Mouse (Mus musculus) cerebellum, adult 11 months (tissue): ENCODE results near the gene Kif17.

Source experiments
- DNase-seq: peaks from one replicate; pipeline ENCODE4 v3.0.0; 2022

Kif17 gene

DNA sequence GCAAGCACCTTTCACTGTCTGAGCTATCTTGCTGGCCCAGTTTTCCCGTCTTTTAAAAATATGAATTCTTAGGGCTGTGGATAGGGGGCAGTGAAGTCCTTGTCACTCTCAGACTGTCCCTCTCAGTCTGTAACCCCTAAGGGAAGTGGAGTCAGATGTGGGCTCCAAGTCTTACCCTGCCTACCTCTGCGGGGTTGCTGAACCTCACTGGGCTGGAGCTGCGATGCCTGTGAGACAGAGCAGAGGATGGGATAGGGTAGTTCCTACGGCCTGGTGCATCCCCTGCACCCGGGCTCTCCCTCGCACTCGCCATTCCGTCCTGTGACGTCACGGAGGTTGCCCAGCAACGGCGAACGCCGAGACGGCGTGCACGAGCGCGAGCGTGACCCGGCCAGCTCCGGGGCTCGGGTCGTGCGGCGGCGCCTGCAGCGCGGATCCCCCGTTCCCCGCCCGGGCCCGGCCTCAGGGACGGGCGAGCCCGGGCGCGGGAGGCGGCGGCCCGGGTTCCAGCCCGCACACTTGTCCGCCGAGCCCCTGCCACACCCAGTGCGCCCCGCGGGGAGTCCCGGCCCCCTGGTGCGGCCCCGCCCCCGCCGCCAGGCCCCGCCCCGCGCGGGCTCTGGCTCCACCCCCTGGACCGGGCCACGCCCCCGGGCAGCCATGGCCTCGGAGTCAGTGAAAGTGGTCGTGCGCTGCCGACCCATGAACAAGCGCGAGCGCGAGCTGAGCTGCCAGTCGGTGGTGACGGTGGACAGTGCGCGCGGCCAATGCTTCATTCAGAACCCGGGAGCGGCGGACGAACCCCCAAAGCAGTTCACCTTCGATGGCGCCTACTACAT, 11.8 kb downstream of the Kif17 start:
- DNase-seq = peak; percentile 72

DNA sequence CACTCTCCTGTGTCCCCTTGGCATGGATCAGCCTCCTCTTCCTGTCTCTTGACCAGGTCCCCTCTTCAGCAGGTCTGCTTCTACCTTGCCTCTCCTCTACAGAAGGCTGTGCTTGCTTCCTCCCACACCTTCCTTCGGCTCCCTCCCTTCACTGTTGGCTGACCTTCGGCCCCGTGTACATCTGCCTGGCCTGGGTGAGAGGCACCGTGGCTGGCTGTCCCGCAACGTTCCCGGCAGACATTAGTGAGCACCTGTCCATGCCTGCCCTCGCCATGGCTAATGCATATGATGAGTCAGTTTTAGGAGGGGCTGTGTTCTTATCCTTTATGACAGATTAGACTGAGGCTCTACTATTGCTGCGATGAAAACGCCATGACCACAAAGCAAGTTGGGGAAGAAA, 17.6 kb downstream of the Kif17 start:
- no peak for DNase-seq

DNA sequence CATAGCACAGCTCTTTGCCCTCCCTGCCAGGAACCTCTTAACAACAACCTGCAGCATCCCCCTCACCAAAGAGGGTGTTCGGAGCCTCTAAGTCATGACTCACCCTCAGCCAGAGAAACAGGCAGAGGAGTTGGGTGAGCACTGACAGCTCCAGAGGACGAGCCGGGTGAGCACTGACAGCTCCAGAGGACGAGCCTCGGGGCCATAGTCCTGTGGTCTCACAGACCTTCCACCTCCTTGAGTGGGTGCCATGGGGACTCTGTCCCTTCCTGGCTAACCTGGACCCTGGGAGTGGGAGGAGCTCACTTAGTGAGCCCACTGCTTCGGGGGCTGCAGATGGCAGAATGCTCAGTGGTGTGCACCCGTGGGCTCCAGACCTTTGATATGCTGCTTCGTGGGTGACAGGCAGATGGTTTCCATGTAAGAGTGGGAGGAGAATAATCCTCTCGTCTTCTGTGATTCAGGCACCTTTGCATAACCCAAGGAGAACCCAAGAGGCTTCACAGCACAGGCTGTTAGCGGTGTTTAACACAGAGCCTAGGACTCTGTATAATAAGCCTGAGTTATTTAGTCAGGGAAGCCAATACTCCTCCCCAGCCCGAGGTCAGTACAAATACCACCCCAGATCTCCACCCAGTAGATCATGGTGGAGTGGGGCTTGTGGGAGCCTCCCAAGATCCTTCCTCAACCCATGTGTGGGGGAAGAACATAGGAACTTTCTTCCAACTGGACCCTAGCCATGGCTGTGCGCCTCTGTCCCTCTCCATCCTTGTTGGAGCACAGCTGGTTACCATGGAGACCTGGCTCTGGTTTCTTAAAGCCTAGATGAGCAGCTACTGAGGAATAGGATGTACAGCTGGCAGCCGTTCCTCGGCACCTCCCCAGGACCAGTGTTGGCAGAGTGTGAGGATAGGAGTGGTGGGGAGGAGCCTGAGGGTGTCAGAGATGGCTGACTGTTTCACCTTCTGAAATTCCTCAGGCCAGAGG, 22.1 kb downstream of the Kif17 start:
- DNase-seq = no peak

DNA sequence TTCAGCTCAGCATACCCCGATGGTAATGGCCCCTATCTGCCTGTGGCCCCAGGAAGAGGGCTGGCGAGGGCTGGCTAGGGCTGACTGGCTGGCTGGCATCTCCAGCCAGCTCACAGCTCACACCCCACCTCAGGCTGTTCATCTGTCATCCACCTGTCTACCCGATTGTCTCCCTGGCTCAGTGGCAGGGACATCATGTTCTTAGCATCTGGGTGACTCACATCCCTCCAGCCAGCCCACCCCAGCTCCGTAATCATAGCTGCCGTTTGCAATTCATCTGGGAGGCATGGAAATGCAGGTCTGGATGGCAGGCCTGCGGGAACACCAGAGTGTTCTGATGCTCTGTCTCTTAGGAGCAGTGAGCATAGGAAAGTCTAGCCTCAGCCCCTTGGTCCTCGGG, 28.1 kb downstream of the Kif17 start:
- DNase-seq = no peak

DNA sequence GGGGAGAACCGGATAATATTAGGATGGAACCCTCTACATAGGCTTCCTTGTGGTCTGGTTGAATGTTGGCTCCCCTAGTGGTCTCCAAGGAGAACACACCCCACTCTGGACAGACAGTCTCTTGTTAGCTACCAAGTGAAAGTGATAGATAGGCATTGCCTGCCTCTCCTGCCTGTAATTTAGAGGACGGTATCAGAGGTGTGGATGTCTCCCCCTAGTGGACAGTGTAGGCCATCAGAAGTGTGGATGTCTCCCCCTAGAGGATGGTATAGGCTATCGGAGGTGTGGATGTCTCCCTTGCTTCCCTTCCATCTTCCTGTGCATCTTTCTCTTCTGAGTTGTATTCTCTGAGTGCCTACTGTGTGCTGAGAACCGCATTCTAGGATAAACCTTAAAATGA, 32.6 kb downstream of the Kif17 start:
- DNase-seq = peak; percentile 46

DNA sequence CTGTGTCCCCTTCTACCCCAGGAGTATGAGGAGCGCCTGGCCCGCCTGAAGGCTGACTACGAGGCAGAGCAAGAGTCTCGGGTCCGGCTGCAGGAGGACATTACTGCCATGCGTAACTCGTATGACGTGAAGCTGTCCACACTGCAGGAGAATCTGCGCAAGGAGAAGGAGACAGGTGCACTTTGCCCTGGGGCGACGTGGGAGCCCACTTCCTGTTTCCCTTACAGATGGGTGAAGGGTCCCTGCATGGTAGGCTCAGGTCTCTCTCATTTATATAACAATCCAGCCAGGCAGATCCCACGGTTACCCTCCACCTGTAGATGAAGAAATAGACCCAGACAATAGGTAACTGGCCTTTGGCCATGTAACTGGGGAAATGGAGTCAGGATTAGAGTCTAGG, 36.2 kb downstream of the Kif17 start:
- DNase-seq = no peak

DNA sequence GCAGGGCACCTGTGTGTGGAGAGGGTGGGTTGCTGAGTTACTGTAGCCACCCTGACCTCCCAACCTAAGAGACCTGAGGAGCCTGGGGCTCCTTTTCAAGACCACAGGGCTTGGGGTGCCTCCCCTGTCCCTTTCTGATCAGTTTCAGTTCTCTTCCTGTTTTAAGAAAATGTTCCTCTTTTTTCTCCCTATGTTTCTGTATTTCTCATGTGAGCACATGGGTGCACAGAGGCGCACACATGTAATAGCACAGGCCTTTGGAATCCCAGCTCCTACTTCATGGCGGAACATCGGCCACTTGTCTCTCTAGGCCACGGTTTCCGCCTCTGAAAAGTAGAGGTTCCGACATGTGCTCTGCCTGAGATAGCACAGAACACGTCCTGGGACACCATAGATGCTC, 38.5 kb downstream of the Kif17 start:
- no peak for DNase-seq

DNA sequence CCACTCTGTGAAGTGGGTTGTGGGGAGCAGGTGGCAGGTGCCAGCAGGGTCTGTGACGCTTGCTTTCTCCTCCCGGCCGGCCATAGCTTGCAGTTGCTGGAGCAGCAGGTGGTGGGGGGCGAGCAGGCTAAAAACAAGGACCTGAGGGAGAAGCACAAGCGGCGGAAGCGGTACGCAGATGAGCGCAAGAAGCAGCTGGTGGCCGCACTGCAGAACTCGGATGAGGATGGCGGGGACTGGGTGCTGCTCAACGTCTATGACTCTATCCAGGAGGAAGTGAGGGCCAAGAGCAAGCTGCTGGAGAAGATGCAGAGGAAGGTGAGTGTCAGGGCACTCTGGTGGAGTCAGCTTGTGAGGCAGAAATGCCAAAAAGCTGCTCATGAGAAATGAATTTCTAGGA, 41.8 kb downstream of the Kif17 start:
- no peak for DNase-seq

DNA sequence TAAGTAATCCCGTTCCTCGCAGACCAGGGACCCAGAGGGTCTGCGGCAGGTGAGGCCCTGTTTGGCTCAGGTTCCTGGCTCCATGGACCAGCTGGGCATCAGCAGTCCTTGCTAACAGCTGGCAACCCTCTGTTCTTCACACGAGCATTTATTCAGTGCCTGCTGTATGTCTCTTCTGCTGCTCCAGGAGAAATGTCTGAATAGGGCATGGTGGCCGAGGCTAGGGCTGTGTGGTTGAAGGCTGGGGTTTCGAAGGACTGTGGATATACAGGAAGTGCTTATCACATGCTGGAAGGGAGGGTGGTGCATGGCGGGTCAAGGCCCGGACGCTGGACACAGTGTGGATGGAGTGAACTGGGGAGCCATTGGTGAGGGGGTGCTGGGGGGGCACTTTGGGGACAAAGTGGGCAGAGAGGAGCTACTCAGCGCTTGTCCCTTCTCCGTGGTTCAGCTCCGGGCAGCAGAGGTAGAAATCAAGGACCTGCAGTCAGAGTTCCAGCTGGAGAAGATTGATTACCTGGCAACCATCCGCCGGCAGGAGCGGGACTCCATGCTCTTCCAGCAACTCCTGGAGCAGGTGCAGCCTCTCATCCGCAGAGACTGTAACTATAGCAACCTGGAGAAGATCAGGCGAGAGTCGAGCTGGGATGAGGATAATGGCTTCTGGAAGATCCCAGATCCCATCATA, 43.2 kb downstream of the Kif17 start:
- no peak for DNase-seq

DNA sequence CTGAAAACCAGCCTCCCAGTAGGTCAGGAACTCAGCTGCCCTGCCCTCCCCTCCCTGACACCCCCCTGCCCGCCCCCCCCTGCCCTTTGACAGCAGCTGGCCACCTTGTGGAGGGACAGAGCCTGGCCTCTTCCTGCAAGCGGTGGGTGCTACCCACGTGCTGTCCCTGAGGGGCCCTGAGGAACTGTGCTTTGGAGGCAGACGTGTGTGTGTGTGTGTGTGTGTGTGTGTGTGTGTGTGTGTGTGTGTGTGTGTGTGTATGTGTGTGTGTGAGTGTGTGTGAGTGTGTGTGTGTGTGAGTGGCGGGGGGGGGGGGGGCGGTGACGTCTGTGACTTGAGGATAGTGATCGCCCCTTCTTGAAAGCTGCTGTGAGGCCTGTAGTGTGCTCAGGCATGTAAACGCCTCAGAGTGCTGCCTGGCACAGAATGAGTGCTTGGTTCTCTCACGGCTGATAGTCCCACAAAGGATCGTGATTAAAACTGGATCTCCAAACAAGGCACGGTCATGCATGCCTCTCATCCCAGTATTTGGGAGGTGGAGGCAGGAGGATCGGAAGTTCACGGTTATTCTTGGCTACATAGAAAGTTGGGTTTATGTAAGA, 43.8 kb downstream of the Kif17 start:
- no peak for DNase-seq

DNA sequence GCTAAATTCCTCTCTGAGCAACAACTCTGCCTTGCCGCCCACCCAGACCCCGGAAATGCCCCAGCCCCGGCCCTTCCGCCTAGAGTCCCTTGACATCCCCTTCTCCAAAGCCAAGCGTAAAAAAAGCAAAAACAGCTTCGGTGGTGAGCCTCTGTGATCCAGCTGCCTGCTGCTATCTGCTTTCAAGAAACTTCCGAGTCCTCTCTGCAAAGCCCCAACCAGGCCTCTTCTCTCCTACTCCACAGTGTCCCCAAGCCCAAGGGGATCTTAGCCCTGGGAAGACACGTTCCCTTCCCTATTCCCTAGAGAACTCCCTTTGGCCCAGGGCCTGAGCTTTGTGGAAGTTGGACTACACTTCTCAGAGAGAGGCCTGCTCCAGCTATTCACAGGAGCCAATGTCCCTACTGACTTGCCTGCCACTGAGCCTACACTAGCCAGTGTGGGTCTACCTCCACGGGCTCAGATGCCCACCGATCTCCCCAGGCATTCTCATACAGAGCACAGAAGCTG, 51.1 kb downstream of the Kif17 start:
- no peak for DNase-seq

DNA sequence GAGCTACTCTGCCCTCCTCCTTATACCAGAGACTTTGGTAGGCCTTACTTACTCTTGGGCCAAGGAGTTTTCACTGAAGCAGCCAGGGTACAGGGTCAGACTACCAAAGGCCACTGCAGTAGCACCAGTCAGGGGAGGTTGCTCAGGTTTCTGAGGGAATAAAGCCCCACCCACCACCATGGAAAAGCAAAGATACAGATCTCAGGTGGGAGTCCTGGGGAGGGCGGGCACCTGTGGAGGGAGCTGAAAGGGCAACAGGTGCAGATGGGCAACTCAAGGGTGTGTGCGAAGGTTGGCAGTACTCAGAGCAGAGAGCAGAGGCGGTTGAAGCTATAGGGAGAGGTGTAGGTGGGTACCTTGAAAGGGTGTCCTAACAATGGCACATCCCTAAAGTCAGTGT, 52.8 kb downstream of the Kif17 start:
- DNase-seq = no peak

DNA sequence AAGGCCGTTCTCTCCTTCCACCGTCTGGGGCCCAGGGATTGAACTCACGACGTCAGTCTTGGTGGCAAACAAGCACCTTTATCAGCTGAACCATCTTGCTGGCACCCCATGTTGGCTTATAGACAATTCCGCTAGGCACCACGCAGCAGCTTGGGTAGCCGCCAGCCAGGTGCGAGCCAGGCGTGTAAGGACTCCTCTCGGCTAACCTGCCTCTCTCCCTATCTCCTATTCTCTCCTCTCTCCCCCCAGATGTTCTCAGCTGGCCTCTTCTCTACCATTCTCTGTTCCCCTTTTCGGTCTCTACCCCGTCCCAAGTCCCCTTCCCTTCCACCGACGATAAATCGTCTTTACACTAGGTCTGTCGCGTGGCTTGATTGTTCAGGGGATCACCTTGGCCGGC, 53.5 kb downstream of the Kif17 start:
- DNase-seq = no peak

DNA sequence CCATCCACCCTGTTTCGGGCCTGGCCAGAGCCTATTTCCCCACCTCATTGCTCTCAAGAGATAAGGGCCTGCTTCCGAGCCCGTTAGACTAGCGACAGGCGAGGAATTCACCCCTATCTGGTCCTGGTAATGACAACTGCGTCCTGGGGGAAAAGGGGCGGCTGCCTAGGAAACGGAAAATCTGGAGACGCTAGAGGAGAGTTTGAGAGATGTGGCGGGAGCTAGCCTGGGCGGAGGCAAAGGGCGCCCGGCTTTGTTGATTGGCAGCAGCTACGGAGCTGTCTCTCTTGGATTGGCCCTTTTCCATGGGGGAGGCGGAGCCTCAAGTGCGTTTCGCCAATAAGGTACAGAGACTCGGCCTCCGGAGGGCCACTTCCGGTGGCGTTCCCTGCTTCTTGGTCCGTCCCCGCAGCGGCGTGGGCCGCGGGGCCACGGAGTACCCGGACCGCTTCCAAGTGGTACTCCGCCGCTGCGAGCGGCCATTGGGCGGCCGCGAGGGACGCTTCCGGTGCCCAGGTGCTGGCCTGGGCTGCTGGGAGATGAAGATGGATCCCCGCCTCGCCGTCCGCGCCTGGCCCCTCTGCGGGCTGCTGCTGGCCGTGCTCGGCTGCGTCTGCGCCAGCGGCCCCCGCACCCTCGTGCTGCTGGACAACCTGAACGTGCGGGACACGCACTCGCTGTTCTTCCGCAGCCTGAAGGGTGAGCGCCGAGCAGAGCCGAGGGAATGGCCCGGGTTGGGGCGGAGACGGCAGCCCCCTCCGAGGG, 54.3 kb downstream of the Kif17 start, which contains the start of gene Ddost:
TSS of gene Ddost (plus strand) at position 391 of the 765 bp plus-strand sequence.
- DNase-seq = peak; percentile 99

DNA sequence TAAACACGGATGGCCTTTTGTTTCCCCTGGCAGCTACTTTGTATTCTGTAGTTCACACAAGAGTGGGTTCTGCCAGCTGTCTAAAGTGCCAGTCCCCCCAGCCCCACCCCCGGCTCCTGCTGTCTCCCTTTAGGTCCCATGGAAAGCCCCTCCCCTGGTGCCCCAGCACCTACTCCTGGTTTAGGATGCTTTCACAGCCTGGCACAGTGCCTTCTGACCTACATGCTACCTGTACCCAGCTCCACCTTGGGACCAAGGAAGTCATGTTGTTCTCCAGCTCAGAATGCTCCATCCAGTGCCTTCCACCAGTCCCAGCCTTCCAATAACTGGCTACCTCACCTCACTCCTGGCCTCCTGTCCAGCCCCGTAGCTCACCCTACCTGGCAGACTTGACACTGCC, 56.8 kb downstream of the Kif17 start:
- DNase-seq = no peak

DNA sequence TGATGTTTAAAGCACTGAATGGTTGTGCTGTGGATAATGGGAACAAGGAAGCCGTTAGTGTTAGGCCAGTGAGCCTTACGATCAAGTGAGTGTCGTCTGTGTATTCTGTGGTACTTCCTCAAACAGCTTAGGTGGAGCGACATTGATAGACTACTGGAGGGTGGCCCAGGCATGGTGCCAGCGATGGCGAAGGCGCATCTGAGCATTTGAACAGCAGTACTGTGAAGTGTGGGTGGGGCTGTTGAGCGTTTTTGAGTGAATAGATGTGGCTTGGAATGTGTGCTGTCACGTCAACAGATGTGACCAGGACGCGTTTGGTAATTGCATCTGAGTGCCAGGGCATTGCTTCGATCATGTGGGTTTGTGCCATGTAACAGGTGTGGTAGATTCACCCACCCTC, 57.5 kb downstream of the Kif17 start:
- no peak for DNase-seq

DNA sequence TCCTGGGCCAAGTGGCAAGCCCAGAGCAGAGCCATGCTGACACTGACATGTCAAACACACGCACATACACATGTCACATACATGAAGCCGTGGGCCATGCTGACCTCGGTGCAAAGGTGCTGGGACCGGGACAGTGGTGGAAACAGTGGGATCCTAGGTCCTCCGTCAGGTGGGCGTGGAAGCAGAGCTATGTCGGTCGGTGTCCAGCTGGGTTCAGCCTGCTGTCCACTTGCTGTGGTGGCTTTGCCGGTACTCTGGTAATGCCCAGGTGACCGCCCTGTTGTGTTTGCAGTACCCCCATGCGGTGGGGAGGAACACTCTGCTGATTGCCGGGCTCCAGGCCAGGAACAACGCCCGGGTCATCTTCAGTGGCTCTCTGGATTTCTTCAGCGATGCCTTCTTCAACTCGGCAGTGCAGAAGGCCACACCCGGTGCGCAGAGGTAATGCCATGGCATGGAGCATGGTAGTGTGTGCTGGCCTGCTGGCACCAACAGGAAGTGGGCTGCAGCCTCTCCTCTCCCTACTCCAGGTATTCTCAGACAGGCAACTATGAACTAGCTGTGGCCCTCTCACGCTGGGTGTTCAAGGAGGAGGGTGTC, 60.2 kb downstream of the Kif17 start:
- no peak for DNase-seq

DNA sequence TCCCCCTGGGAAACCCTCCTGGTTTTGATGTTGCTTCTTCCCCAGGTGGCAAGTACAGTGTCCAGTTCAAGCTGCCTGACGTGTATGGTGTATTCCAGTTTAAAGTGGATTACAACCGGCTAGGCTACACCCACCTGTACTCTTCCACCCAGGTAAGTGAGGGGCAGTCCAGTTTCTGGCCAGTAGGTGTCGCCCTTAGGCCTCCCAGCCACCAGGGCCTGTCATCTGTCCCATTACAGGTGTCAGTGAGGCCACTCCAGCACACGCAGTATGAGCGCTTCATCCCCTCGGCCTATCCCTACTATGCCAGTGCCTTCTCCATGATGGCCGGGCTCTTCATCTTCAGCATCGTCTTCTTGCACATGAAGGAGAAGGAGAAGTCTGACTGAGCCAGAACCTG, 61.4 kb downstream of the Kif17 start:
- DNase-seq = peak; percentile 59

DNA sequence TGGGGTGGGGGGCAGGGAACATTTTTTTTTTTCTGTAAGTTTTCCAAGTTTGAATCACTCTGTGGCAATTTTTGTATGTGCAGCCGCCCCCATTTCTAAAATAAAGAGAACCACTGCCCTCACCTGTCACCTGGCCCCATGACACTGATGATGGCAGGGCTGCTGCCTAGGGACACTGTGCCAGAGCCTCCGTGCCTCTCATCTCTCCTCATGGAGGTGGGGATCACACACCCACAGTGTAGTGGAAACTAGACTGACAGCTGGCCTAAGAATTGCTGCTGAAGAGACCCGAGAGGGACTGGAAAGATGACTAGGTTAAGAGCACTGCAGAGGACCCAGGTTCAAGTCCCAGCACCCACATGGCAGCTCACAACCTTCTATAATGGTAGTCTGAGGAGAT, 61.9 kb downstream of the Kif17 start:
- no peak for DNase-seq

DNA sequence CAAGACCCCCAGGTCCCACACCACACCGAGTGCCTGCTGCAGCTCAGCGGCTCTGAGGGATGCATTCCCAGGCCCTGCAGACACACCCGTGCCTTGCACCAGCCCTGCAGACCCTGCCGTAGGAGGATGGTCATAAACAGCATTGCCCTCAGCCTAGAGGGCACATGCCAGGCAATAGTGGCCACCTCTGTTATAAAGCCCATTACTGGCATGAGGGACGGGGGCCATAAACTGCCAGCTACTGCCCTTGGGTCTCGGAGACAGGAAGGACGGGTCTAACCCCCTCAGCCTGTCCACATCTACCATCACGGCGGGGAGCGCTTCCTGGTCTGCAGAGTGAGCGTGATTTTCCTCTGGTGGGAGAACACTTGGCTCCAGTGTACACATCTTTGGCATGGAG, 62.8 kb downstream of the Kif17 start:
- DNase-seq = no peak

DNA sequence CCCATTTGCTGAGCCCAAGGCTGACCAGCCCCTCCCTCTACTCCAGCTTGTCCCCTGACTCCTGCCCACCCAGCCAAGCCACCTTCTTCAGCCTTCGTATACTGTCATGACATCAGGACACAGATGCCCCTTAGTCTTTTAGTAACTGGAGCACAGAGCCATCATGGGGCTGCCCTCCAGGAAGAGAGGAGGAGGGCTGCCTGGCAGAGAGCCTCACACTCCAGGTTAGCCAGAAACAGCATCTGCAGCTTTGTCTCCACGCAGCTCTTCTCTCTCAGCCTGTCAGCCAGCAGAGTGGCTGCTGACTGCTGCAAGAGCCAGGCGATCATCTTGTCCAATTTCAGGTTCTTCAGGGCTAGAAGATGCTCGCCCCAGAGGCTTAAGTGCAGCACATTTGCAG, 63.6 kb downstream of the Kif17 start:
- no peak for DNase-seq
